Mouse (Mus musculus): ENCODE measurements around the gene Gm20388.

Gene Gm20388

DNA sequence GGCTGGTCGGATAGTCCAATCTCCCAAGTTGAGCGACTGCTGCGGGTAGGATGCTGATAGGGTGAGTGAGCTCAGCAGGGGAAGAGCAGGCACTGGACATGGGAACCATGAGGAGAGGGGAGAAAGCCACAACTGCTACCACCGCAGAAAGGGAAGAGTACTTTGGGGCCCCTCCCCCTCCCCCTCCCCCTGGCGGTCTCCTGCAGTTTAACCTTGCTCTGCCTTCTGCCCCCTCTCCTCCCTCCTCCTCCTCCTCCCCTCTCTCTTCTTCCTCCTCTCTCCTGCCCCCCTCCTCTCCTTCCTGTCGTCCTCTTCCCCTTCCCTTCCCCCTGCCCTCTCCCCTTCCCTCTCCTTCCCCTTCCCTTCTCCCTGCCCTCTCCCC lies 599.4 kb downstream of the Gm20388 start:
- no peak for DNase-seq (ENCODE audit: low spot score)

DNA sequence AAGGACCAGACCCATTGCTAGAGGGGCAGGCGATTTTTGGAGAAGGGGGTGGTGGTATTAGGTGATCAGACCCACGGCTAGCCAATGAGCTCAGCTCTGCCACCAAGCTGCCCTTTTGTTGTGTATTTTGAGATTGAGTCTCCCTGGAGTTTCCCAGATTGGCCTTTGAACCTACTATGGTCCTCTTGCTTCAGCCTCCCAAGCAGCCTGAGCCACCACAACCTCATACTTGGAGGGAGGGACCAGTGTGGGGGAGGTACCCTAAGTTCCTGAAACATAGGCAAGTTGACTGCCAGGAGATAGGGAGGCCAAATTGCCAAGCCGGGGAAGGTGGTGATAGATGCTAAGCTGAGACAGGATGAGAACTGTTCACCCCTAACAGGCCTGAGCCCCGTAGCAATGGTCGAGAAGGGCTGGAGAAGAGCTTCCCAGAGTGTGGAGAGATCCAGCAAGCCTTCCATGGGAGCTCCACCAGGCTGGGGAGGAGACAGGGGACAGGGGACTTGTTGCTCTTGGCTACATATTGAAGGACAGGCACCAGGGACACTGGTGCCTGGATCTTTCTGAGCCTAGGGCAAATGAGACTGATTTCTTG lies 600.3 kb downstream of the Gm20388 start:
- DNase-seq (ENCODE audit: low spot score), result no peak

- DNase-seq (ENCODE audit: low spot score), result no peak
Measured at GRCm38 (mm10) chr8:120511737-120512136, 601.1 kb downstream of the Gm20388 start.

DNA sequence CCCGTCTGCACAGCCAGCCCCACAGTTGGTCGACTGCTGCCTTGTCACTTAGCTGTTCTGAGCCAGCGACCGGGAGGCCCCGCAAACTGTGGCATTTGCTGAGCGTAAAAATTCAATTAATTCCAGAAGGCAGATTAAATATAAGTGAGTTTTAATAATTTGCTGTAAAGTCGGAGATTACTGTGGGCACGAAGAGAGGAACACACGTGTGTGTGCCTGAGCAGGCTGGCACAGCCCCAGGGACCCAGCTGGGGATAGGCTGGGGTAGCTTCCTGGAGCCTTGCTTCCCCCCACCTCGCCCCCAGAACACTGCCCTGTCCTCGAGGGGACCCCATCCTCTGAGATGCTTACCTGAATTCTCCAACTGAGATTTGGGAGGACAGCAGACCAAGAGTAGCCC lies 601.7 kb downstream of the Gm20388 start:
- DNase-seq (ENCODE audit: low spot score), result no peak

DNA sequence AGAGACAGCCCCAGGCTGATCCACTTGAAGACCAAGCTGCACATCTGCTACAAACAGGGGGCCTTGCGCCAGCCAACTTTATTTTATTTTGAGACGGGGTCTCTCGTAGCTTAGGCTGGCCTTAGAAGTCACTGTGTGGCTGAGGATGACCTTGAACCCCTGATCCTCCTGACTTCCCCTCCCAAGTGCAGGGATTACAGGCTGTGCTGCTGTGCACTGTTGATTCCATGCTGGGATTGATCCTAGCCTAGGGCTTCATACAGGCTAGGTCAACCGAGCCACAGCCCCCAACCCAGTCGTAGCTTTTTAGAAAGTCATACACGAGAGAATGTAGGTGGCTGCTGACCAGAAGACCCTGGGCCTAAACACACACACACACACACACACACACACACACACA lies 602.5 kb downstream of the Gm20388 start:
- DNase-seq (ENCODE audit: low spot score), result no peak

DNA sequence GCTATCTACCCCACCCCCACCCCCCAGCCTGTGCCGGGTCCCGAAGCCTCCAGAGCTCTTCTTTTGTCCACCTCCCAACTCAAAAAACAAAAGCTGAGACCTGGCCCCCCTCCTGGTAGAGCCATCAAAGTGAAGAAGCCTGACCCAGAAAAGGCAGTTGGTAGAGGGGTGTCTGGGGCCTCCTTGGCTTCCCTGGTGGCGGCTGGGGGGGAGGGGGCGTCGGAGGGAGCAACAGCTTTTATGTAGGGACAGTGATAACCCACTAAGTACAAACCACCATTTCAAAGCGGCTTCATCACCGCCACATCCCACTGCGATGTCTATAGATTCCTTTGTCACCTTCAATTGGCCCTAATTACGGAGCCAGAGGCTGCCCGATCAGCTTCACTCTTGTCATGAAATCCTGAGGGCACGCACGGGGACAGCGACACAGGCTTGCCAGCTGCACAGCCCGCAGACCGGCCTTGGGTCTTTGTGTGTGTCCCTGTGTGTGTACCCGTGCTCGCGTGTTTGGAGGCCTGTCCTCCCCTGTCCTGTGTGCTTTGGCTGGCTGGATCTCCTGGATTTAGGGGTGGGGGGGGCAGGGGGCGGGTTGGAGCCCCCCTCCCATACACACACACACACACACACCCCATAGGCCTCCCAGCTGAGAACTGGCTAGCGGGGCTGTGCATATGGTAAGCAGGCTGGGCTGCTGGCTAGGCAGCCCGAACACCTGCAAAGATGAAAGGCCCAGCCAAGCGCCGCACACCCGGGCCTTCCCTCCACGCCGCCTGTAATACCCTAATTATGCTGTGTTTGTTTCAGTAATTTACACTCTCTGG lies 603.2 kb downstream of the Gm20388 start:
- DNase-seq (ENCODE audit: low spot score), result no peak

DNA sequence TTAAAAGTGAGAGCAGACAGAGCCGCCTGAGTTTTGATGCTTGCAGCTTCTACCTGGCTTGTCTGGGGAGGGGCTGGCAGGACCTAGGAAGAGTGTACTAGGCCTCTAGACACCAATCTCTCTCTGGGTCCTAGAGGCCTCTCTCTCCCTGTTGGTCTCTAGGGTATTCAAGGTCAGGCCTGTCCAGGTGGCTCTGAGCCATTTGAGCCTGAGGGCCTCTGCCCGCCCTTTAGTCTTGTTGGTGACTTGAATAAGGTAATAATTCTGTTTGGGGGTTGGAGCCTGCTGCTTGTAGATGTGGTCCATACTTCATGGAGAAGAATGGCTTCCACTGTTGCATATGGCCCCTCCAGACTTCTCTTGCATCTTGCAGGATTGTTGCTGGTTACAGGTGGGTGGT lies 604.6 kb downstream of the Gm20388 start:
- no peak for DNase-seq (ENCODE audit: low spot score)

DNA sequence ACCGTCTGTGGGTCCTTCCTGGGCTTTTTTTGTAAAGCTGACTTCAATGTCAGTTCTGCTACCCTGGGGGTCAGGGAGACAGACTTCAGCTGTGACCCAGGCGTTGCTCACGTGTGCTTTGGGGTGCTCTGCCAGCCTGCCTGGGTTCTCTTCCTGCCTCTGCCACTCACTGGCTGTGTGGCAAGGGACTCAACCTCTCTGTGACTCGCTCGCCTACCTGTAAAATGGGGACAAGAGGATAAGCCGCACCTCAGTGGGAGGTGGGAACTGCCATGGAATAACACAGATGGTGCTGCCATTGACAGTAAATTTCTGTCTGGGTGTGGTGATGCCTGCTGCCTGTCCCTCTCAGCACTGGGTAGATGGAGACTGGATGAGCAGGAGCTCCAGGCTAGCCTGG lies 605.0 kb downstream of the Gm20388 start:
- DNase-seq (ENCODE audit: low spot score), result no peak

DNA sequence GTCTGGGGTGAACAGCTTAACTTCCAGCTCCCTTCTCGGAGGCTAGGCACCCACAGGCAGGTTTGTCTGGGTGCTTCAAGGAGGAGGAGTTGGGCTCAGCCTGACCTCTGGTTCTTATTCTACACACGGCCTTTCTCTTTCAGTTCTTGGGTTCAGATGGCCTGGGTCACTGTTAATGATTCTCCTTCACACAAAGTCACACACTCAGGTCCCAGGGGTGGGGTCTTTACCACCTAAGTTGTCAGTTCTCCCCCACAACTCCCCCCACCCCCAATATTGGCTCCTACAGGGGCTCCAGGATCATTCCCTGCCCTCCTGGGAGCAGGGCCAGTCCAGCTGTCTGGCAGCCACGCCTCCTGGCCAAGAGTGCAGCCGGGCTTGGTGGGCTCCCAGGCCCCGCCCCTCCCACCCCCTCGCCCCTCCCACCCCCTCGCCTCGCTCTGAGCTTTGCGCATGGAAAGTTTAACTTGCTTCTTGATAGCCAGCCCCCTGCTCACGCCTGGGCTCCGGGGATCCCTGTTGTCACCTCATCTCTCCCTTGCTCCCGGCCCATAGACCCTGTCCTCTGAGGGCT lies 605.6 kb downstream of the Gm20388 start:
- no peak for DNase-seq (ENCODE audit: low spot score)

DNA sequence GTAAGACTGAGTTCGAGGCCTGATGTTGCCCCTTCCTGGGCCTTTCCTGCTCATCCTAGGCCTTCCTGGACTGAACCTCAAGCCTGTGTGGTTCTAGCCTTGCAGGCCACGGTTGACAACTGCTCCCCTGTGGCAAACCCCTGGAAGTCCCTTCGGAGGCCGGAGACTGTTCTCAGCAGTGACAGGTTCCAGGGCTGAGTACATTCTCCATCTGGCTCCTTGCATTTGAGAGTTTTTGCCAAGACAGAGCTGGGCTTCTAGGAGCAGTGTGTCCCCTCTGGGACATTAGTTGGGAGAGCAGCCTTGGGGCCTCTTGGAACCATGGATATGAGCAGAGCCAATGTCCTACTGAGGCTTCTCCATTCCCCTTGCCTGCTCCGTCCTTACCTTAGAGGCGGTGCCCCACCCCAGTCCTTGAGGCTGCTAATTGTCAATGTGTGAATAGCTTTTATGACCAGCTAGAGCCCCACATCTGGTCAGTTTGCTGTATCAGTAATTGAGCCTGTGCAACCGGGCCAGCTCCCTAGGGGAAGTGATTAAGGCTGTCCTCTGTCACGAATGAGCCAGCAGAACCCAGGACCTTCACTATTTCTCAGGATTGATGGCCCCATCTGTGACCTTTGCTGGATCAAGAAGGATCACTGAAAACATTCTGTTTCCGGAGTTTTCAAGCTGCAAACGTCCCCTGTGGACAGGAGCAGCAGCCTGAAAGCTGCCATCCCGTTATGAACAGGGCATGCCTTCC lies 607.2 kb downstream of the Gm20388 start:
- no peak for DNase-seq (ENCODE audit: low spot score)

DNA sequence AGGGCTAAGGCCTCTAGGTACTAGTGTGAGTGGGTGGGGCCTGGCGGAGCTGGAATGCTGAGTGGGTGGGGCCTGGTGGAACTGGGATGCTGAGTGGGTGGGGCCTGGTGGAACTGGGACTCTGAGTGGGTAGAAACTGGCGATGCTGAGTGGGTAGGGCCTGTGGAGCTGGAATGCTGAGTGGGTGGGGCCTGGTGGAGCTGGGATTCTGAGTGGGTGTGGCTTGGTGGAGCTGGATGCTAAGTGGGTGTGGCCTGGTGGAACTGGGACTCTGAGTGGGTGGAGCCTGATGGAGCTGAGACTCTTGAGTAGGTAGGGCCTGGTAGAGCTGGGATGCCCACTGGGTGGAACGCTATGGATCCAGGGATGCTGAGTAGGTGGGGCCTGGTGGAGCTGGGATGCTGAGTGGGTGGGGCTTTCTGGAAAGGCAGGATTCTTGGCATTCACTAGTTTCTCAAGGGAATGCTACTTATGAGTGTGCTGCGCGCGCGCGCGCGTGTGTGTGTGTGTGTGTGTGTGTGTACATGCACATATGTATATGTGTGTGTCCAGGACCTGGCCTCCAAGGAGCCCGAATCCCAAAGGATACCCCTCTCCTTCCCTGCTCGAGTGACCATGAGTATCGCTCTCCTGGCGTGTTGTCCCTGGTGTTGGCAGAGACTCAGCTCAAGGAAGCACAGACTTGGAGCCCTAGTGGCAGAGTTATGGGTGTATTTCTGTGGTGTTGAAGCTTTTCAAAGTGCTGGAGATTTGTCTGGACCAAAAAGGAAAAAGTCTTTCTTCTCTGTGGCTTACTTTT lies 608.3 kb downstream of the Gm20388 start:
- no peak for DNase-seq (ENCODE audit: low spot score)

GRCm38 (mm10) chr8:120520287-120520686 lies 609.6 kb downstream of the Gm20388 start:
- DNase-seq (ENCODE audit: low spot score), result no peak

DNA sequence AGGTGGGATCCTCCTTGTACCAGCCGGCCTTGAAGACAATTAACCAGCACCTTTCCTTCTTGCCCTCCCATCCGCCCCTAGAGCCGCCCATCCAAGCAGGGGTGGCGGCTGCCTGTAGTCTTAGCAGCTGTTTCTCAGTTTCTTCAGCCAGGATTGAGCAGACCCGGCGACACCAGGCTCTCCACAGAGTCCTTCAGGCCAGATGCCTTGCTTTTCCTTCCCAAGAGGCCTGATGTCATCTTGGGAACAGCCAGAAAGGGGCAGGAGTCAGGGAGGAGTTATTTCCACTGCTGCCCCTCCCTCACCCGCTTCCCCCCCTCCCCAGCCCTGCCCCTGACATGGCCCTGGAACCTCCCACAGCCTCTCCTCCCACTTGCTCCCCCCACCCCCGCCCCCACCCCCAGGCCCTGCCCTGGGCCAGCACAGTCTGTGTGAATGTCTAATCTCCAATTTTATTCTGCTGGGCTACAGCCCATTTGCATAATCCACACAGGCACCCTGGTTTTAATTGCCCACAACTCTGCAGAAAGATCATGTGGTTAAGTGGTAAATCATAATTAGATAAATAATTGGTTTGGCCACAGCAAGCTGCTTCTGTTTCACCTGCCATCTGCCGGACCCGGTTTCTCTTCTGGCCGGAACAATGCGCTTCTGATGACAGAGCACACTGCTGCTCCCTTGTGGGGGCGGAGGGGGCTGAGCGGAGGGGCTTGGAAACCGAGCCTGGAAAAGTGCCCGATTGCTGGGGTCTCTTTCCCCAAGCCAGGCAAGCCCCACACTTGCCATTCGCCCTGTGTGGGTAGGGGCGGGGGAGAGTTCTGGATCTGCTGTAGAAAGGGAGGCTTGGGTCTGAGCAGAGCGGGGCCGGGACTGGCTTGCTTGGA lies 610.3 kb downstream of the Gm20388 start:
- no peak for DNase-seq (ENCODE audit: low spot score)

- DNase-seq (ENCODE audit: low spot score), result no peak
Measured at GRCm38 (mm10) chr8:120521591-120521965, 610.9 kb downstream of the Gm20388 start.

DNA sequence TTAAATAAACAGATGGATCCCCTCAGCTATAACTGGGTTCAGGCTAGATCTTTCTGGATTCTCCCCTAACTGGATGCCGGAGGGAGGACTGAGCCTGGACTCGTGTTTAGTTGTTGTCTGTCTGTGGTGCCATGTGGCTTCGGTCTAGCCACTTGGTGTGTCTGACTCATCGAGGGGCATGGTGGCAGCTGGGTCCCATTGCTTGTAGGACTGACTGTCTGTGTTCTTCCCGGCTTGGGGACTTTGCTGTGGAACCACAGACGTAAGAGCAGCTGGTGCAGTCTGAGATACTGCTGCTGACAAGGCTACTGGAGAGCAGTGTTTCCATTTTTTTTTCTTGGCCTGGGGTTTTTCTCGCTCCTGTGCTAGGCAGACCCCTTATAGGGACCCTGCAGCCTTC lies 613.0 kb downstream of the Gm20388 start:
- DNase-seq (ENCODE audit: low spot score), result no peak

DNA sequence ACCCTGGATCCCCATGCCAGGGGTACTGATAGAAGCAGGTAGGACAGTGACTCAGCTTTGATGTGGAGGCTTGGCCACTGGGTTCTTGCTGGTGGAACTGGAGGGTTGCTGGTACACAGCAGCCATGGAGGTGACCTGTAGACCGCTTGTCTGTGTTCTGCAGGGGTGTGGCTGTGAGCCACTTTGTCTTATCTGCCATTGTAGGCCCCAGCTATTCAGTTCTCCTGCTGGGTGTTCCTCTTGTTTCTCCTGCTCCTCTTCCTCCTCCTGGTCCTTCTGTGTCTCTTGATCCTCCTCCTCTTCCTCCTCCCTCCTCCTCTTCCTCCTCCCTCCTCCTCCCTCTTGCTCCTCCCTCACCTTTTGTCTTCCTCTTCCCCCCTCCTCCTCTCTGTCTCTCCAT lies 614.5 kb downstream of the Gm20388 start:
- no peak for DNase-seq (ENCODE audit: low spot score)

- DNase-seq (ENCODE audit: low spot score), result no peak
Measured at GRCm38 (mm10) chr8:120525832-120526231, 615.2 kb downstream of the Gm20388 start.

- DNase-seq (ENCODE audit: low spot score), result no peak
Measured at GRCm38 (mm10) chr8:120526577-120526976, 615.9 kb downstream of the Gm20388 start.

- DNase-seq (ENCODE audit: low spot score), result no peak
Measured at GRCm38 (mm10) chr8:120528332-120528731, 617.7 kb downstream of the Gm20388 start.

- DNase-seq (ENCODE audit: low spot score), result no peak
Measured at GRCm38 (mm10) chr8:120529226-120529625, 618.6 kb downstream of the Gm20388 start.

Data from ovary, postnatal 14 days (tissue).